Mouse (Mus musculus) erythroblast, embryonic 14.5 days (primary cell): ENCODE results near the gene Zglp1.

Experiments used
- GATA1 ChIP-seq: IDR thresholded peaks from 2 replicates; pipeline ENCODE4 v1.6.1; 2012; ENCODE audit warnings: low read length, inconsistent platforms, mixed read lengths
- TAL1 ChIP-seq: IDR thresholded peaks from 3 replicates; pipeline ENCODE4 v1.6.1; 2012; ENCODE audit warnings: low read length, inconsistent platforms, mixed read lengths

DNA sequence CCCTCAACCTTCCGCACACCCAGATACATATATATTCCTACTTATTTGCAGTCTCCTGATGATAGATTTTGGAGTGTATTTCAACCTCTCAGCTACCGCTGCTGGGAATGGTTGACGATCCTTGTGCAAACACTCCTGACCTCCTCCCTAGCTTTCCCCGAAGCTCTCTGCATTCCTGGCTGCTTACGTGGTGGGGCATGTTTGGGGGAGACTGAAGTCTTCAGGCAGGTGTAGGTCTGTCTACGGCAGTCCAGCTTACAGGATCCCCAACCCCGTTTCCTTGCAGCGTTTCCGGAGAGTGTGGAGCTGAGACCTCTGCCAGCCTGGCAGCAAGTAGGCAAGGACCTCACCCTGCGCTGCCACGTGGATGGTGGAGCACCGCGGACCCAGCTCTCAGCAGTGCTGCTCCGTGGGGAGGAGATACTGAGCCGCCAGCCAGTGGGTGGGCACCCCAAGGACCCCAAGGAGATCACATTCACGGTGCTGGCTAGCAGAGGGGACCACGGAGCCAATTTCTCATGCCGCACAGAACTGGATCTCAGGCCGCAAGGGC lies 41.6 kb downstream of the Zglp1 start:
- TF ChIP-seq GATA1 (no peak), TAL1 (no peak)
